Mouse (Mus musculus): ENCODE results near the gene Tbxas1. TPM values are rescaled to one million over a fixed set of nuclear protein-coding genes. Genes with fewer than 3 reads are reported as not detected.
A peak's percentile ranks its signal among the peaks of the same experiment; 100 is the strongest.

The Tbxas1 gene
- polyA plus RNA-seq, 1 experiment from 2014 or later: 1.0 TPM

GRCm38 (mm10) chr6:38926135-38926962 lies 51.1 kb downstream of the Tbxas1 start:
- no peak; the same call in 1 of the 2 replicates for ATAC-seq (replicated peaks; ENCODE audit: insufficient number of reproducible peaks, low FRiP score, low TSS enrichment, low read depth)
- Histone ChIP-seq H3K9me3 (replicated peaks; ENCODE audit: control insufficient read depth, low read length) (no peaks in the 10 kb centered on the region), H3K4me3 (ENCODE audit: low read depth, low read length) (0 out of 2 replicates have a peak overlapping the region, but pooled peaks have one; percentile 8), H3K27ac (replicated peaks; ENCODE audit: low read depth, low read length) (no peak overlapping the region), H3K9ac (replicated peaks; ENCODE audit: low read length) (no peak overlapping the region; the same call in 1 of the 2 replicates), H3K36me3 (replicated peaks; ENCODE audit: control insufficient read depth, insufficient read depth, low read depth, low read length) (no peaks in the 10 kb centered on the region), H3K4me1 (ENCODE audit: control insufficient read depth, insufficient read depth, low read length) (no peaks in the 10 kb centered on the region), H3K27me3 (ENCODE audit: control insufficient read depth, insufficient read depth, low read length) (no peaks in the 10 kb centered on the region), H3K4me2 (ENCODE audit: low read depth, low read length) (peak overlapping the region; percentile 11; the same call in 1 of the 2 replicates)
- WGBS: 58% methylated on average over 28 of the region's 28 CpGs
- DNase-seq (ENCODE audit: low spot score): peak; percentile 50

- no peak overlapping the region for H3K27ac ChIP-seq (replicated peaks; ENCODE audit: low read depth, low read length)
These were observed 51.8 kb downstream of the Tbxas1 start for GRCm38 (mm10) chr6:38926963-38927361.

GRCm38 (mm10) chr6:38928489-38928888 lies 53.3 kb downstream of the Tbxas1 start:
- ATAC-seq (replicated peaks; ENCODE audit: insufficient number of reproducible peaks, low FRiP score, low TSS enrichment, low read depth): no peak

More at GRCm38 (mm10) chr6:38926963-38927361, 51.8 kb downstream of the Tbxas1 start:
- ATAC-seq (replicated peaks; ENCODE audit: insufficient number of reproducible peaks, low FRiP score, low TSS enrichment, low read depth) (no peak), DNase-seq (ENCODE audit: low spot score) (no peak)
- H3K9me3 ChIP-seq (replicated peaks; ENCODE audit: control insufficient read depth, low read length): no peaks in the 10 kb centered on the region
- H3K27me3 ChIP-seq (ENCODE audit: control insufficient read depth, insufficient read depth, low read length): no peaks in the 10 kb centered on the region
- H3K9ac ChIP-seq (replicated peaks; ENCODE audit: low read length): no peak overlapping the region; the same call in 1 of the 2 replicates
- no peak overlapping the region for H3K4me2 ChIP-seq (ENCODE audit: low read depth, low read length)
- H3K4me3 ChIP-seq (ENCODE audit: low read depth, low read length): no peak overlapping the region
- no peaks in the 10 kb centered on the region for H3K4me1 ChIP-seq (ENCODE audit: control insufficient read depth, insufficient read depth, low read length)
- WGBS: 80% methylated on average over 13 of the region's 13 CpGs
- H3K36me3 ChIP-seq (replicated peaks; ENCODE audit: control insufficient read depth, insufficient read depth, low read depth, low read length): no peaks in the 10 kb centered on the region

GRCm38 (mm10) chr6:38936009-38936408 lies 60.8 kb downstream of the Tbxas1 start:
- DNase-seq (ENCODE audit: low spot score) (no peak), ATAC-seq (replicated peaks; ENCODE audit: insufficient number of reproducible peaks, low FRiP score, low TSS enrichment, low read depth) (no peak)

More at GRCm38 (mm10) chr6:38928489-38928888, 53.3 kb downstream of the Tbxas1 start:
- WGBS: 81% methylated on average over 3 of the region's 3 CpGs
- Histone ChIP-seq H3K9ac (replicated peaks; ENCODE audit: low read length) (no peak overlapping the region), H3K4me2 (ENCODE audit: low read depth, low read length) (no peak overlapping the region), H3K36me3 (replicated peaks; ENCODE audit: control insufficient read depth, insufficient read depth, low read depth, low read length) (no peaks in the 10 kb centered on the region), H3K9me3 (replicated peaks; ENCODE audit: control insufficient read depth, low read length) (no peaks in the 10 kb centered on the region), H3K27ac (replicated peaks; ENCODE audit: low read depth, low read length) (no peak overlapping the region), H3K27me3 (ENCODE audit: control insufficient read depth, insufficient read depth, low read length) (no peaks in the 10 kb centered on the region), H3K4me1 (ENCODE audit: control insufficient read depth, insufficient read depth, low read length) (no peaks in the 10 kb centered on the region), H3K4me3 (ENCODE audit: low read depth, low read length) (no peak overlapping the region)
- DNase-seq (ENCODE audit: low spot score): no peak

GRCm38 (mm10) chr6:38938421-38938820 lies 63.2 kb downstream of the Tbxas1 start:
- no peaks in the 10 kb centered on the region for H3K36me3 ChIP-seq (replicated peaks; ENCODE audit: control insufficient read depth, insufficient read depth, low read depth, low read length)
- H3K27me3 ChIP-seq (ENCODE audit: control insufficient read depth, insufficient read depth, low read length): no peaks in the 10 kb centered on the region
- H3K4me2 ChIP-seq (ENCODE audit: low read depth, low read length): no peak overlapping the region
- H3K4me3 ChIP-seq (ENCODE audit: low read depth, low read length): no peak overlapping the region
- WGBS: 77% methylated on average over 6 of the region's 6 CpGs
- DNase-seq (ENCODE audit: low spot score) (no peak), ATAC-seq (replicated peaks; ENCODE audit: insufficient number of reproducible peaks, low FRiP score, low TSS enrichment, low read depth) (no peak)
- no peak overlapping the region for H3K27ac ChIP-seq (replicated peaks; ENCODE audit: low read depth, low read length)
- no peak overlapping the region for H3K9ac ChIP-seq (replicated peaks; ENCODE audit: low read length)
- no peaks in the 10 kb centered on the region for H3K9me3 ChIP-seq (replicated peaks; ENCODE audit: control insufficient read depth, low read length)
- H3K4me1 ChIP-seq (ENCODE audit: control insufficient read depth, insufficient read depth, low read length): no peaks in the 10 kb centered on the region

More at GRCm38 (mm10) chr6:38936009-38936408, 60.8 kb downstream of the Tbxas1 start:
- no peaks in the 10 kb centered on the region for H3K4me1 ChIP-seq (ENCODE audit: control insufficient read depth, insufficient read depth, low read length)
- H3K4me2 ChIP-seq (ENCODE audit: low read depth, low read length): no peak overlapping the region
- H3K27ac ChIP-seq (replicated peaks; ENCODE audit: low read depth, low read length): no peak overlapping the region
- no peaks in the 10 kb centered on the region for H3K9me3 ChIP-seq (replicated peaks; ENCODE audit: control insufficient read depth, low read length)
- H3K27me3 ChIP-seq (ENCODE audit: control insufficient read depth, insufficient read depth, low read length): no peaks in the 10 kb centered on the region
- H3K4me3 ChIP-seq (ENCODE audit: low read depth, low read length): no peak overlapping the region
- 74% methylated on average over 2 of the region's 2 CpGs for WGBS
- no peak overlapping the region for H3K9ac ChIP-seq (replicated peaks; ENCODE audit: low read length)
- no peaks in the 10 kb centered on the region for H3K36me3 ChIP-seq (replicated peaks; ENCODE audit: control insufficient read depth, insufficient read depth, low read depth, low read length)

GRCm38 (mm10) chr6:38939096-38939495 lies 63.9 kb downstream of the Tbxas1 start:
- H3K4me3 ChIP-seq (ENCODE audit: low read depth, low read length): no peak overlapping the region
- H3K4me1 ChIP-seq (ENCODE audit: control insufficient read depth, insufficient read depth, low read length): no peaks in the 10 kb centered on the region
- no peaks in the 10 kb centered on the region for H3K27me3 ChIP-seq (ENCODE audit: control insufficient read depth, insufficient read depth, low read length)
- H3K9ac ChIP-seq (replicated peaks; ENCODE audit: low read length): no peak overlapping the region
- ATAC-seq (replicated peaks; ENCODE audit: insufficient number of reproducible peaks, low FRiP score, low TSS enrichment, low read depth) (no peak), DNase-seq (ENCODE audit: low spot score) (no peak)
- WGBS: 70% methylated on average over 4 of the region's 4 CpGs
- H3K27ac ChIP-seq (replicated peaks; ENCODE audit: low read depth, low read length): no peak overlapping the region
- H3K4me2 ChIP-seq (ENCODE audit: low read depth, low read length): no peak overlapping the region
- H3K36me3 ChIP-seq (replicated peaks; ENCODE audit: control insufficient read depth, insufficient read depth, low read depth, low read length): no peaks in the 10 kb centered on the region
- H3K9me3 ChIP-seq (replicated peaks; ENCODE audit: control insufficient read depth, low read length): no peaks in the 10 kb centered on the region

- Histone ChIP-seq H3K4me2 (ENCODE audit: low read depth, low read length) (no peak overlapping the region), H3K36me3 (replicated peaks; ENCODE audit: control insufficient read depth, insufficient read depth, low read depth, low read length) (no peaks in the 10 kb centered on the region), H3K9me3 (replicated peaks; ENCODE audit: control insufficient read depth, low read length) (no peaks in the 10 kb centered on the region), H3K27me3 (ENCODE audit: control insufficient read depth, insufficient read depth, low read length) (no peaks in the 10 kb centered on the region), H3K4me3 (ENCODE audit: low read depth, low read length) (no peak overlapping the region), H3K9ac (replicated peaks; ENCODE audit: low read length) (no peak overlapping the region), H3K4me1 (ENCODE audit: control insufficient read depth, insufficient read depth, low read length) (no peaks in the 10 kb centered on the region), H3K27ac (replicated peaks; ENCODE audit: low read depth, low read length) (no peak overlapping the region)
- ATAC-seq (replicated peaks; ENCODE audit: insufficient number of reproducible peaks, low FRiP score, low TSS enrichment, low read depth): no peak
- no peak for DNase-seq (ENCODE audit: low spot score)
- 82% methylated on average over 1 of the region's 1 CpGs for WGBS
These were observed 65.8 kb downstream of the Tbxas1 start for GRCm38 (mm10) chr6:38941016-38941415.

GRCm38 (mm10) chr6:38942771-38943170 lies 67.6 kb downstream of the Tbxas1 start:
- no peaks in the 10 kb centered on the region for H3K27me3 ChIP-seq (ENCODE audit: control insufficient read depth, insufficient read depth, low read length)
- H3K4me3 ChIP-seq (ENCODE audit: low read depth, low read length): no peak overlapping the region
- no peak overlapping the region for H3K27ac ChIP-seq (replicated peaks; ENCODE audit: low read depth, low read length)
- H3K9ac ChIP-seq (replicated peaks; ENCODE audit: low read length): no peak overlapping the region
- no peak for DNase-seq (ENCODE audit: low spot score)
- no peaks in the 10 kb centered on the region for H3K4me1 ChIP-seq (ENCODE audit: control insufficient read depth, insufficient read depth, low read length)
- no peaks in the 10 kb centered on the region for H3K9me3 ChIP-seq (replicated peaks; ENCODE audit: control insufficient read depth, low read length)
- no peak overlapping the region for H3K4me2 ChIP-seq (ENCODE audit: low read depth, low read length)
- WGBS: 91% methylated on average over 3 of the region's 3 CpGs
- H3K36me3 ChIP-seq (replicated peaks; ENCODE audit: control insufficient read depth, insufficient read depth, low read depth, low read length): no peaks in the 10 kb centered on the region
- no peak for ATAC-seq (replicated peaks; ENCODE audit: insufficient number of reproducible peaks, low FRiP score, low TSS enrichment, low read depth)

Data from embryonic facial prominence, embryonic 11.5 days (tissue).